Mouse (Mus musculus) lung, adult 2 months (tissue): Measurements from ENCODE around the gene Lekr1.

Experiments used
- CTCF ChIP-seq: fragments of 200-500 bp; IDR thresholded peaks from 2 replicates; pipeline ENCODE4 v1.5.1; 2011; ENCODE audit warnings: mild to moderate bottlenecking, low read length, control low read depth; ENCODE audit not compliant: insufficient read depth
- POLR2A ChIP-seq: fragments of 200-500 bp; IDR thresholded peaks from 2 replicates; pipeline ENCODE4 v1.6.1; 2011; ENCODE audit warnings: low read depth, mild to moderate bottlenecking, control low read depth, low read length, borderline replicate concordance; ENCODE audit errors: extremely low read depth

DNA sequence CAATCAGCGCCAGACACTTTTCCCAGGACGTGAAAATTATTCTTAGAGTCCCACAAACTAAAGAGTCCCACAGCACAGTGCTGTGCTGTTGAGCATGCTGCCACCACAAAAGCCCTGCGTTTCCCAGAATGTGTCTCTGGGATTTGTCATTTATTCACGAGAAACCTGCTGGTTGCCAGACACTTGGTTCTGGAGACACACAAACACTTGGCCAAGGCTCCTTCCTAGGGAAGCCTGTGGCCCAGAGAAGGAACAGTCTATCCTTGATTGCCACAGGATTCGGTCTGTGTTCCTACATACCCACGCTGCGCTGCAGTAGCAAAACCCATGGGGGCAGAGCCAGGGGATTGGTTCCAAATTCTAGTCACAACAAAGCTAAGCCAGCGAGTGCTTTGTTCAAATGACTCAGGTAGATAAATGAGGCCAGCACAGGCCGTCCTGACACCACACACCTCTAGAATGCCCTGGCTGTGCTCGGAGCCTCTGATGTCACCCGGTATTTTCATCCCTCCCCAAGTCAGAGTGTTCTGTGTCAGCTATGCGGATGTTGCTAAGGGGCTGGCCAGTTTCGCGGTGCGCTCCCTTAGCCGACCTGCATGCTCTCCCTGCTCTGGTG is 197.8 kb downstream of the Lekr1 start:
- TF ChIP-seq CTCF: no peak
- no peak for TF ChIP-seq POLR2A
